Mouse (Mus musculus): ENCODE measurements around the gene Gnpnat1. TPM values are rescaled to one million over a fixed set of nuclear protein-coding genes. Genes with fewer than 3 reads are reported as not detected.

Gnpnat1 gene
- polyA plus RNA-seq, 1 experiment from 2014 or later, result 27.2 TPM

- no peak overlapping the region for H3K27ac ChIP-seq (ENCODE audit: low read length)
- peaks cover 9% of the 10 kb centered on the region for H3K4me1 ChIP-seq (replicated peaks; ENCODE audit: control insufficient read depth, insufficient read depth, low read length)
- H3K36me3 ChIP-seq (ENCODE audit: control insufficient read depth, insufficient read depth), result peaks cover 11% of the 10 kb centered on the region
- no peaks in the 10 kb centered on the region for H3K27me3 ChIP-seq (replicated peaks; ENCODE audit: control insufficient read depth, insufficient read depth, low read length)
- H3K4me3 ChIP-seq (replicated peaks; ENCODE audit: low read length), result no peak overlapping the region
- WGBS, result 92% methylated on average over 4 of the region's 4 CpGs
- H3K4me2 ChIP-seq (ENCODE audit: low read length), result no peak overlapping the region
- no peak for ATAC-seq
- H3K9me3 ChIP-seq (ENCODE audit: control insufficient read depth, low read length), result no peaks in the 10 kb centered on the region
- H3K9ac ChIP-seq (replicated peaks; ENCODE audit: low read depth, low read length), result no peak overlapping the region
These were observed 76.5 kb downstream of the Gnpnat1 start for GRCm38 (mm10) chr14:45328072-45328713.

Small RNAs within 50 kb of the gene (microRNA-seq; reads per million reads assigned to microRNA genes)
- not detected for gene Gm25353

Other genes with a start within 250 kb of the Gnpnat1 start
- gene Gpr137c, start 185.2 kb downstream of the Gnpnat1 start, polyA plus RNA-seq (2015; fragmentation: Nextera tagmentation; extraction: Ambion mirVana), result 10.8 and 15.1 TPM in 2 replicates
- 44.0 and 44.2 TPM in 2 replicates for gene Txndc16, start 184.6 kb downstream of the Gnpnat1 start, polyA plus RNA-seq (2015; fragmentation: Nextera tagmentation; extraction: Ambion mirVana)
- 19.3 and 21.1 TPM in 2 replicates for gene Ero1l, start 86.1 kb downstream of the Gnpnat1 start, polyA plus RNA-seq (2015; fragmentation: Nextera tagmentation; extraction: Ambion mirVana)
- 163 and 178 TPM in 2 replicates for gene Psmc6, start 75.1 kb downstream of the Gnpnat1 start, polyA plus RNA-seq (2015; fragmentation: Nextera tagmentation; extraction: Ambion mirVana)
- 59.2 and 64.2 TPM in 2 replicates for gene Styx, start 53.8 kb downstream of the Gnpnat1 start, polyA plus RNA-seq (2015; fragmentation: Nextera tagmentation; extraction: Ambion mirVana)
- gene Fermt2, start 125.2 kb upstream of the Gnpnat1 start, polyA plus RNA-seq (2015; fragmentation: Nextera tagmentation; extraction: Ambion mirVana), result 58.4 and 58.6 TPM in 2 replicates